Mouse (Mus musculus) right cerebral cortex, postnatal 14 days (tissue): ENCODE measurements at regions not wholly inside any gene's neighbourhood (a gene's known extent, or its start where the extent isn't known, plus 50 kb on each side); places are given as distances from the start of the nearest gene placed in this dataset.

Experiments used
- DNase-seq: peaks from one replicate; pipeline ENCODE4 v3.0.0; 2022

- no peak for DNase-seq
Measured at GRCm38 (mm10) chr9:12492890-12493618, 752.6 kb downstream of the Jrkl start.

- no peak for DNase-seq
Measured at GRCm38 (mm10) chr9:12457810-12458209, 787.8 kb downstream of the Jrkl start.

GRCm38 (mm10) chr9:12456695-12457094 lies 788.9 kb downstream of the Jrkl start:
- no peak for DNase-seq

- DNase-seq: no peak
Measured at GRCm38 (mm10) chr9:12434171-12434570, 811.5 kb downstream of the Jrkl start.

GRCm38 (mm10) chr9:12421906-12422305 lies 823.7 kb downstream of the Jrkl start:
- DNase-seq: no peak

GRCm38 (mm10) chr9:12408500-12408899 lies 837.1 kb downstream of the Jrkl start:
- DNase-seq: no peak

- peak; percentile 4 for DNase-seq
Measured at GRCm38 (mm10) chr9:12404185-12404584, 841.4 kb downstream of the Jrkl start.

- DNase-seq: no peak
Measured at GRCm38 (mm10) chr9:12395648-12396047, 850.0 kb downstream of the Jrkl start.

- no peak for DNase-seq
Measured at GRCm38 (mm10) chr9:12380732-12381645, 864.6 kb downstream of the Jrkl start.

- DNase-seq: no peak
Measured at GRCm38 (mm10) chr9:12380029-12380428, 865.6 kb downstream of the Jrkl start.

- no peak for DNase-seq
Measured at GRCm38 (mm10) chr9:12344296-12344695, 901.3 kb downstream of the Jrkl start.

GRCm38 (mm10) chr9:12341453-12341852 lies 904.2 kb downstream of the Jrkl start:
- DNase-seq: no peak

- no peak for DNase-seq
Measured at GRCm38 (mm10) chr9:12313517-12314075, 932.0 kb downstream of the Jrkl start.

- no peak for DNase-seq
Measured at GRCm38 (mm10) chr9:12313027-12313426, 932.6 kb downstream of the Jrkl start.
